Mouse (Mus musculus): ENCODE results near the gene Gm12184.
"Not testable (repeated sequence)": the region's sequence is repeated elsewhere in the genome, so short reads cannot be mapped to it uniquely, and the experiment has no call there.

DNA sequence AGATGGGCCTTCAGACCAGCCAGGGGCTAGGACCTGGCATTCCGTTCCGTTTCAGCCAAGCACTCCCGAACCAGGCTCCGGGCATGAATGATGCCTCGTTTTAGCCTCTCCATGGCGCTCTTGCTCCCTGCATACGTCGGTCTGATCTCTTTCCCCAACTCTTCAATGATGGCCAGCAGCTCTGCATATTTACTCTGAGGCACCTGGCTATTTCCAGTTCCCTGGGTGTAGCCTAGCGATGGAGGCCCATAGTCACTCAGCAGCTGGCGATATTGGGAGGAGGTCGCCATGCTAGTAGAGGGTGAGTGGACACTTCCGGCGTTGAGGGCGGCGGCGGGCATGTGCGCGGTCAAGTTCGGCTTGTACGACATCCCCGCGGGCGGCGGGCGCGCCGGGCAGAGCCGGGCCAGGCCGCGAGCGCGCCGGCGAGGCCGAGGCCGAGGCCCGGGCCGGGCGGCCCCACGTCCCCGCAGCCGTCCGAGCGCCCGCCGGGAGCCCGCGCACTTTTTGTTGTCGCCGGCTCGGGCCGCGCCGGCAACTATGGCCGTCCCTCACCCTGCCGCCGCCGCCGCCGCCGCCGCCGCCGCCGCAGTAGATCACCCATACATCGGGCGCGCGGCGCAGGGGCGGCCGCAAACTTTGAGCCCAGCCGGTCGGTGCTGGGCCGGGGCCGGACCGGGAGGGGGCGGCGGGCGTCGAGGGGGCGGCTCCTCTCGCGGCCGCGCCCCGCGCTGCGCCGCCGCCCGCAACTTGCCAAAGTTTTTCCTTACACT lies at the start of gene Gm12184, which contains the start of gene Trim7:
- not testable (repeated sequence) for TF ChIP-seq CTCF (IDR thresholded peaks at IDR 0.05; ENCODE audit: extremely low read depth, insufficient read length, insufficient replicate concordance, low read depth, low read length); POLR2A (IDR thresholded peaks at IDR 0.05; ENCODE audit: low read depth, low read length)

Measured in small intestine, adult 2 months (tissue).